Mouse (Mus musculus): ENCODE data around the gene Vwf. TPM values are rescaled to one million over a fixed set of nuclear protein-coding genes. Genes with fewer than 3 reads are reported as not detected.

The Vwf gene
- polyA plus RNA-seq, 1 experiment from 2014 or later, result 5.1 TPM

GRCm38 (mm10) chr6:125572291-125573188, 26.0 kb downstream of the Vwf start:
- Histone ChIP-seq H3K9me3 (no peaks in the 10 kb centered on the region), H3K4me1 (replicated peaks) (peaks cover 17% of the 10 kb centered on the region), H3K4me3 (replicated peaks) (peak overlapping the region; percentile 37), H3K4me2 (peak overlapping the region; percentile 58), H3K27me3 (no peaks in the 10 kb centered on the region), H3K27ac (peak overlapping the region; percentile 81), H3K36me3 (no peaks in the 10 kb centered on the region), H3K9ac (replicated peaks) (peak overlapping the region; percentile 42)
- peak; percentile 28 for ATAC-seq (ENCODE audit: insufficient number of reproducible peaks, insufficient read depth, low FRiP score, low TSS enrichment, low read depth)
- WGBS, result 51% methylated on average over 18 of the region's 18 CpGs

GRCm38 (mm10) chr6:125573189-125573928, 26.8 kb downstream of the Vwf start:
- 3% methylated on average over 14 of the region's 14 CpGs for WGBS
- H3K27ac ChIP-seq, result peak overlapping the region; percentile 81
- H3K4me2 ChIP-seq, result peak overlapping the region; percentile 58
- peaks cover 17% of the 10 kb centered on the region for H3K4me1 ChIP-seq (replicated peaks)
- no peaks in the 10 kb centered on the region for H3K36me3 ChIP-seq
- no peaks in the 10 kb centered on the region for H3K9me3 ChIP-seq
- peak overlapping the region; percentile 42 for H3K9ac ChIP-seq (replicated peaks)
- H3K4me3 ChIP-seq (replicated peaks), result peak overlapping the region; percentile 37
- peak; percentile 92 for ATAC-seq (ENCODE audit: insufficient number of reproducible peaks, insufficient read depth, low FRiP score, low TSS enrichment, low read depth)
- H3K27me3 ChIP-seq, result no peaks in the 10 kb centered on the region

- no peak overlapping the region for H3K4me3 ChIP-seq (replicated peaks)
- no peak for ATAC-seq (ENCODE audit: insufficient number of reproducible peaks, insufficient read depth, low FRiP score, low TSS enrichment, low read depth)
- no peaks in the 10 kb centered on the region for H3K27me3 ChIP-seq
- no peak overlapping the region for H3K4me2 ChIP-seq
- H3K9me3 ChIP-seq, result no peaks in the 10 kb centered on the region
- H3K4me1 ChIP-seq (replicated peaks), result peaks cover 17% of the 10 kb centered on the region
- 96% methylated on average over 6 of the region's 6 CpGs for WGBS
- no peaks in the 10 kb centered on the region for H3K36me3 ChIP-seq
- no peak overlapping the region for H3K9ac ChIP-seq (replicated peaks)
- H3K27ac ChIP-seq, result no peak overlapping the region
Measured at GRCm38 (mm10) chr6:125575080-125575479, 28.5 kb downstream of the Vwf start.

GRCm38 (mm10) chr6:125577301-125577700, 30.7 kb downstream of the Vwf start:
- H3K36me3 ChIP-seq, result no peaks in the 10 kb centered on the region
- no peaks in the 10 kb centered on the region for H3K9me3 ChIP-seq
- 82% methylated on average over 9 of the region's 9 CpGs for WGBS
- H3K4me1 ChIP-seq (replicated peaks), result peaks cover 16% of the 10 kb centered on the region
- no peaks in the 10 kb centered on the region for H3K27me3 ChIP-seq
- no peak overlapping the region for H3K27ac ChIP-seq
- H3K4me2 ChIP-seq, result no peak overlapping the region
- ATAC-seq (ENCODE audit: insufficient number of reproducible peaks, insufficient read depth, low FRiP score, low TSS enrichment, low read depth), result no peak
- no peak overlapping the region for H3K9ac ChIP-seq (replicated peaks)
- no peak overlapping the region for H3K4me3 ChIP-seq (replicated peaks)

- H3K9me3 ChIP-seq, result no peaks in the 10 kb centered on the region
- H3K4me2 ChIP-seq, result no peak overlapping the region
- H3K9ac ChIP-seq (replicated peaks), result no peak overlapping the region
- no peaks in the 10 kb centered on the region for H3K36me3 ChIP-seq
- 54% methylated on average over 11 of the region's 11 CpGs for WGBS
- no peak for ATAC-seq (ENCODE audit: insufficient number of reproducible peaks, insufficient read depth, low FRiP score, low TSS enrichment, low read depth)
- H3K4me3 ChIP-seq (replicated peaks), result no peak overlapping the region
- H3K27me3 ChIP-seq, result no peaks in the 10 kb centered on the region
- peaks cover 8% of the 10 kb centered on the region for H3K4me1 ChIP-seq (replicated peaks)
- no peak overlapping the region for H3K27ac ChIP-seq
Measured at GRCm38 (mm10) chr6:125577882-125578646, 31.5 kb downstream of the Vwf start.

- no peaks in the 10 kb centered on the region for H3K27me3 ChIP-seq
- no peak overlapping the region for H3K9ac ChIP-seq (replicated peaks)
- no peak overlapping the region for H3K4me3 ChIP-seq (replicated peaks)
- H3K4me2 ChIP-seq, result no peak overlapping the region
- no peaks in the 10 kb centered on the region for H3K36me3 ChIP-seq
- no peaks in the 10 kb centered on the region for H3K9me3 ChIP-seq
- WGBS, result 85% methylated on average over 7 of the region's 7 CpGs
- peaks cover 5% of the 10 kb centered on the region for H3K4me1 ChIP-seq (replicated peaks)
- no peak for ATAC-seq (ENCODE audit: insufficient number of reproducible peaks, insufficient read depth, low FRiP score, low TSS enrichment, low read depth)
- H3K27ac ChIP-seq, result no peak overlapping the region
Measured at GRCm38 (mm10) chr6:125578647-125579011, 32.1 kb downstream of the Vwf start.

GRCm38 (mm10) chr6:125579864-125580263, 33.3 kb downstream of the Vwf start:
- no peak overlapping the region for H3K4me2 ChIP-seq
- 93% methylated on average over 2 of the region's 2 CpGs for WGBS
- no peak for ATAC-seq (ENCODE audit: insufficient number of reproducible peaks, insufficient read depth, low FRiP score, low TSS enrichment, low read depth)

GRCm38 (mm10) chr6:125583666-125584065, 37.1 kb downstream of the Vwf start:
- Histone ChIP-seq H3K4me1 (replicated peaks) (peaks cover 14% of the 10 kb centered on the region), H3K4me3 (replicated peaks) (no peak overlapping the region), H3K9me3 (no peaks in the 10 kb centered on the region), H3K9ac (replicated peaks) (no peak overlapping the region), H3K27ac (no peak overlapping the region), H3K4me2 (no peak overlapping the region), H3K27me3 (no peaks in the 10 kb centered on the region), H3K36me3 (no peaks in the 10 kb centered on the region)
- ATAC-seq (ENCODE audit: insufficient number of reproducible peaks, insufficient read depth, low FRiP score, low TSS enrichment, low read depth), result no peak
- 95% methylated on average over 6 of the region's 6 CpGs for WGBS

More at GRCm38 (mm10) chr6:125579864-125580263, 33.3 kb downstream of the Vwf start:
- Histone ChIP-seq H3K27me3 (no peaks in the 10 kb centered on the region), H3K9me3 (no peaks in the 10 kb centered on the region), H3K27ac (no peak overlapping the region), H3K9ac (replicated peaks) (no peak overlapping the region), H3K4me1 (replicated peaks) (no peaks in the 10 kb centered on the region; the same call in 1 of the 2 replicates), H3K4me3 (replicated peaks) (no peak overlapping the region), H3K36me3 (no peaks in the 10 kb centered on the region)

GRCm38 (mm10) chr6:125584266-125584665, 37.7 kb downstream of the Vwf start:
- H3K27ac ChIP-seq, result no peak overlapping the region
- ATAC-seq (ENCODE audit: insufficient number of reproducible peaks, insufficient read depth, low FRiP score, low TSS enrichment, low read depth), result no peak
- peaks cover 14% of the 10 kb centered on the region for H3K4me1 ChIP-seq (replicated peaks)
- H3K9ac ChIP-seq (replicated peaks), result no peak overlapping the region
- WGBS, result 96% methylated on average over 15 of the region's 15 CpGs
- H3K4me2 ChIP-seq, result no peak overlapping the region
- H3K9me3 ChIP-seq, result no peaks in the 10 kb centered on the region
- no peak overlapping the region for H3K4me3 ChIP-seq (replicated peaks)
- H3K36me3 ChIP-seq, result no peaks in the 10 kb centered on the region
- H3K27me3 ChIP-seq, result no peaks in the 10 kb centered on the region

- H3K4me3 ChIP-seq (replicated peaks), result no peak overlapping the region
- H3K4me1 ChIP-seq (replicated peaks), result peaks cover 14% of the 10 kb centered on the region
- no peak for ATAC-seq (ENCODE audit: insufficient number of reproducible peaks, insufficient read depth, low FRiP score, low TSS enrichment, low read depth)
- no peak overlapping the region for H3K9ac ChIP-seq (replicated peaks)
- 0 out of 2 replicates have a peak, but pooled peaks cover 6% of the 10 kb centered on the region for H3K27me3 ChIP-seq
- no peaks in the 10 kb centered on the region for H3K9me3 ChIP-seq
- 64% methylated on average over 3 of the region's 3 CpGs for WGBS
- H3K36me3 ChIP-seq, result no peaks in the 10 kb centered on the region
- no peak overlapping the region for H3K4me2 ChIP-seq
- no peak overlapping the region for H3K27ac ChIP-seq
Measured at GRCm38 (mm10) chr6:125585579-125585978, 39.0 kb downstream of the Vwf start.
